Mouse (Mus musculus) myocyte (in vitro differentiated cells): ENCODE measurements around the gene I830077J02Rik.

Experiments used
- MYOG ChIP-seq, 3 experiments: IDR thresholded peaks; one replicate each; pipeline ENCODE4 v1.6.1; 2011; ENCODE audit warnings: control low read depth in 2 of 3, low read depth in 2 of 3, mild to moderate bottlenecking in 2 of 3; ENCODE audit not compliant: insufficient read length in 2 of 3, control insufficient read depth in 1 of 3, insufficient read depth in 1 of 3
- POLR2A ChIP-seq: IDR thresholded peaks from one replicate; pipeline ENCODE4 v1.6.1; 2011; ENCODE audit warnings: low read depth, mild to moderate bottlenecking, control low read depth, moderate library complexity; ENCODE audit not compliant: insufficient read length

- TF ChIP-seq POLR2A (no peak), MYOG (IDR thresholded peaks at IDR 0.05; ENCODE audit: control insufficient read depth in 1 of 3, insufficient read depth in 1 of 3, insufficient read length in 2 of 3, low read depth in 2 of 3) (no peak)
Observed at GRCm38 (mm10) chr3:105904721-105905120, 27.7 kb downstream of the I830077J02Rik start.
